Mouse (Mus musculus): ENCODE measurements around the gene Sufu. TPM values are rescaled to one million over a fixed set of nuclear protein-coding genes. Genes with fewer than 3 reads are reported as not detected.
A peak's percentile ranks its signal among the peaks of the same experiment; 100 is the strongest.

Gene Sufu
- polyA plus RNA-seq (2015; fragmentation: Nextera tagmentation; extraction: Ambion mirVana) = 32.8 and 33.6 TPM in 2 replicates

- H3K9ac ChIP-seq = peak within 1 kb of the TSS; percentile 85
- H3K4me3 ChIP-seq = peak within 1 kb of the TSS; percentile 89
- peak within 1 kb of the TSS; percentile 81 for H3K4me2 ChIP-seq
- H3K9me3 ChIP-seq = no peaks in the 10 kb centered on the region
- peak within 1 kb of the TSS; percentile 90 for H3K27ac ChIP-seq
- WGBS = under 1% methylated on average over 57 of the region's 57 CpGs
- no peaks in the 10 kb centered on the region for H3K27me3 ChIP-seq
- peak; percentile 90 for ATAC-seq (ENCODE audit: insufficient number of reproducible peaks, low FRiP score, low TSS enrichment, low read depth)
- H3K36me3 ChIP-seq = peaks cover 8% of the 10 kb centered on the region
- peaks cover 49% of the 10 kb centered on the region for H3K4me1 ChIP-seq
These were observed at the start of gene Sufu for GRCm38 (mm10) chr19:46396686-46397435. Gene Sufu (plus strand): TSS chr19:46396896.

GRCm38 (mm10) chr19:46347146-46347545 is 49.5 kb upstream of the Sufu start:
- Histone ChIP-seq H3K36me3 (no peaks in the 10 kb centered on the region), H3K4me3 (no peak overlapping the region), H3K9ac (no peak overlapping the region), H3K4me2 (no peak overlapping the region), H3K27ac (no peak overlapping the region), H3K27me3 (peaks cover 5% of the 10 kb centered on the region; the same call in 1 of the 2 replicates), H3K4me1 (peaks cover 11% of the 10 kb centered on the region), H3K9me3 (no peaks in the 10 kb centered on the region)
- no peak for ATAC-seq (ENCODE audit: insufficient number of reproducible peaks, low FRiP score, low TSS enrichment, low read depth)
- 96% methylated on average over 1 of the region's 1 CpGs for WGBS

GRCm38 (mm10) chr19:46347936-46348668 is 48.6 kb upstream of the Sufu start:
- H3K27ac ChIP-seq = peak overlapping the region; percentile 86
- peak overlapping the region; percentile 69 for H3K4me3 ChIP-seq
- H3K9ac ChIP-seq = peak overlapping the region; percentile 88
- peak overlapping the region; percentile 87 for H3K4me2 ChIP-seq
- ATAC-seq (ENCODE audit: insufficient number of reproducible peaks, low FRiP score, low TSS enrichment, low read depth) = no peak
- no peaks in the 10 kb centered on the region; the same call in 1 of the 2 replicates for H3K9me3 ChIP-seq
- WGBS = 27% methylated on average over 14 of the region's 14 CpGs
- H3K36me3 ChIP-seq = no peaks in the 10 kb centered on the region
- peaks cover 11% of the 10 kb centered on the region for H3K4me1 ChIP-seq
- peaks cover 5% of the 10 kb centered on the region; the same call in 1 of the 2 replicates for H3K27me3 ChIP-seq

- peak; percentile 83 for ATAC-seq (ENCODE audit: insufficient number of reproducible peaks, low FRiP score, low TSS enrichment, low read depth)
- H3K36me3 ChIP-seq = no peaks in the 10 kb centered on the region
- no peaks in the 10 kb centered on the region; the same call in 1 of the 2 replicates for H3K9me3 ChIP-seq
- H3K4me1 ChIP-seq = peaks cover 11% of the 10 kb centered on the region
- H3K9ac ChIP-seq = peak overlapping the region; percentile 88
- peak overlapping the region; percentile 69 for H3K4me3 ChIP-seq
- peaks cover 5% of the 10 kb centered on the region; the same call in 1 of the 2 replicates for H3K27me3 ChIP-seq
- peak overlapping the region; percentile 86 for H3K27ac ChIP-seq
- H3K4me2 ChIP-seq = peak overlapping the region; percentile 87
- WGBS = 1% methylated on average over 78 of the region's 78 CpGs
These were observed 47.8 kb upstream of the Sufu start for GRCm38 (mm10) chr19:46348761-46349458.

- 31% methylated on average over 6 of the region's 6 CpGs for WGBS
- Histone ChIP-seq H3K27me3 (peaks cover under 1% of the 10 kb centered on the region; the same call in 1 of the 2 replicates), H3K27ac (peak overlapping the region; percentile 86), H3K4me1 (peaks cover 11% of the 10 kb centered on the region), H3K4me2 (peak overlapping the region; percentile 87), H3K4me3 (peak overlapping the region; percentile 69), H3K36me3 (no peaks in the 10 kb centered on the region), H3K9ac (peak overlapping the region; percentile 88), H3K9me3 (no peaks in the 10 kb centered on the region; the same call in 1 of the 2 replicates)
- ATAC-seq (ENCODE audit: insufficient number of reproducible peaks, low FRiP score, low TSS enrichment, low read depth) = no peak
These were observed 47.1 kb upstream of the Sufu start for GRCm38 (mm10) chr19:46349550-46349949.

- Histone ChIP-seq H3K4me1 (peaks cover 11% of the 10 kb centered on the region), H3K36me3 (no peaks in the 10 kb centered on the region), H3K9me3 (no peaks in the 10 kb centered on the region; the same call in 1 of the 2 replicates), H3K27me3 (no peaks in the 10 kb centered on the region), H3K4me2 (peak within 1 kb of the TSS; percentile 87), H3K4me3 (peak within 1 kb of the TSS; percentile 69), H3K27ac (peak within 1 kb of the TSS; percentile 86), H3K9ac (peak within 1 kb of the TSS; percentile 88)
- 47% methylated on average over 10 of the region's 10 CpGs for WGBS
- no peak for ATAC-seq (ENCODE audit: insufficient number of reproducible peaks, low FRiP score, low TSS enrichment, low read depth)
These were observed 46.3 kb upstream of the Sufu start, which contains the start of gene 2310034G01Rik for GRCm38 (mm10) chr19:46350168-46350932. Gene 2310034G01Rik (minus strand): TSS chr19:46350302.

GRCm38 (mm10) chr19:46356701-46357138 is 40.0 kb upstream of the Sufu start:
- H3K9ac ChIP-seq = peak overlapping the region; percentile 36
- H3K4me2 ChIP-seq = peak overlapping the region; percentile 83
- H3K27me3 ChIP-seq = peaks cover 27% of the 10 kb centered on the region
- no peaks in the 10 kb centered on the region for H3K36me3 ChIP-seq
- H3K9me3 ChIP-seq = no peaks in the 10 kb centered on the region; the same call in 1 of the 2 replicates
- no peak overlapping the region for H3K27ac ChIP-seq
- no peak for ATAC-seq (ENCODE audit: insufficient number of reproducible peaks, low FRiP score, low TSS enrichment, low read depth)
- 1% methylated on average over 29 of the region's 29 CpGs for WGBS
- peaks cover 12% of the 10 kb centered on the region for H3K4me1 ChIP-seq
- peak overlapping the region; percentile 49 for H3K4me3 ChIP-seq

- no peak for ATAC-seq (ENCODE audit: insufficient number of reproducible peaks, low FRiP score, low TSS enrichment, low read depth)
- Histone ChIP-seq H3K4me1 (peaks cover 12% of the 10 kb centered on the region), H3K9ac (0 out of 2 replicates have a peak overlapping the region, but pooled peaks have one; percentile 36), H3K36me3 (no peaks in the 10 kb centered on the region), H3K4me3 (peak overlapping the region; percentile 49), H3K4me2 (peak overlapping the region; percentile 83), H3K9me3 (no peaks in the 10 kb centered on the region; the same call in 1 of the 2 replicates), H3K27me3 (peaks cover 27% of the 10 kb centered on the region), H3K27ac (no peak overlapping the region)
- WGBS = 24% methylated on average over 25 of the region's 25 CpGs
These were observed 39.1 kb upstream of the Sufu start for GRCm38 (mm10) chr19:46357344-46358280.

- H3K27ac ChIP-seq = no peak overlapping the region
- H3K4me1 ChIP-seq = peaks cover 12% of the 10 kb centered on the region
These were observed 38.3 kb upstream of the Sufu start for GRCm38 (mm10) chr19:46358381-46358780.

GRCm38 (mm10) chr19:46362104-46362503 is 34.6 kb upstream of the Sufu start:
- Histone ChIP-seq H3K27me3 (peaks cover 20% of the 10 kb centered on the region), H3K4me3 (no peak overlapping the region), H3K9me3 (no peaks in the 10 kb centered on the region), H3K4me1 (peaks cover 3% of the 10 kb centered on the region; the same call in 1 of the 2 replicates), H3K9ac (no peak overlapping the region), H3K4me2 (no peak overlapping the region), H3K27ac (no peak overlapping the region), H3K36me3 (no peaks in the 10 kb centered on the region)
- ATAC-seq (ENCODE audit: insufficient number of reproducible peaks, low FRiP score, low TSS enrichment, low read depth) = no peak
- 79% methylated on average over 8 of the region's 8 CpGs for WGBS

More at GRCm38 (mm10) chr19:46358381-46358780, 38.3 kb upstream of the Sufu start:
- WGBS = 59% methylated on average over 4 of the region's 4 CpGs
- no peak for ATAC-seq (ENCODE audit: insufficient number of reproducible peaks, low FRiP score, low TSS enrichment, low read depth)
- no peak overlapping the region for H3K4me2 ChIP-seq
- H3K9me3 ChIP-seq = no peaks in the 10 kb centered on the region
- no peaks in the 10 kb centered on the region for H3K36me3 ChIP-seq
- H3K9ac ChIP-seq = no peak overlapping the region
- peaks cover 27% of the 10 kb centered on the region for H3K27me3 ChIP-seq
- no peak overlapping the region for H3K4me3 ChIP-seq
